Mouse (Mus musculus) right cerebral cortex, postnatal 25 days (tissue): Measurements from ENCODE around the gene Cilp.
"Not testable (repeated sequence)": the region's sequence is repeated elsewhere in the genome, so short reads cannot be mapped to it uniquely, and the experiment has no call there.

Experiments
- DNase-seq: peaks from one replicate; pipeline ENCODE4 v3.0.0; 2022

Cilp gene

DNA sequence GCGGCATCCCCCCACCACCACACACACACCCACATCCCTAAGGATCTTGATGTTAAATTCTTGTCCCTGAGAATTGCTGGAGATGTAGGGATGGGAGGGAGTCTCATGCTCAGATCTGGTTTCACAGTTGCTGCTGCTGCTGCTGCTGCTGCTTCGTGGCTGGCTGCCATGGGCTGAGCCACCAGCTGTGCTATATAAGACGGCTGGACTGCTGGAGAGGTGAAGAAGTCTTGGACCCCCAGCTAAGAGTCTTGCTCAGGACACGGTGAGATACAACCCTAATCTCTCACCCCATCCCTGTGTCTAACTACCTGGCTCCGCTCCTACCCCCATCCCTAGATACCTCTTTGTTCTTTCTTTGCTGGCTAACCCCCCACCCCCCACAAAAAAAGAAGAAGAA, at the start of gene Cilp:
TSS of gene Cilp (plus strand) at position 222 of the 400 bp plus-strand sequence.
- no peak for DNase-seq

DNA sequence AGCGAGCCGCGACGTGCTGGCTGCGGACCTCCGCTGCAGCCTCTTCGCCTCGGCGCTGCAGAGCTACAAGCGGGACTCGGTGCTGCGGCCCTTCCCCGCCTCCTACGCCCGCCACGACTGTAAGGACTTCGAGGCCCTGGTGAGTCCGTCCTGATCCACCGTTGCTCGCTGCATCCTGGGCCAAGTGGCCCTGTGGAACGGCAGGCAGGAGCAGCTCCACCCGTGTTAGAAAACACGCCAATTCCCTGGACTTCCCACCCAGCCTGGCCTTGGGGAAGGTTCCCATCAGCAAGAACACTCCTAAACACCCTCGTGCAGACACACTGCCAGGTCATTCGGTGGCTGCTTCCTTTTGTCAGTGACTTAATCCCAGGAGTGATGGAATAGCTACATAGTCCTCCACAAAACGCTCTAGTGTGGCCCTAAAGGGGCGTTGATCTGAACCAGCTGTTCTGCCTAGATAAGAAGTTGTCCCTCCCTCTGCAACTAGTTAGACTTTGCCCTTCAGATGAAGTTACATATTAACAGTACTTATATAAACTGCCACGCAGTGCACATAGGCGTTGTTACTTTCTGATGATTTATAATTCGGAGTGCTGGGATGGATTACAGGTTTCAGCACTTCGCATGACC, 49.4 kb upstream of the Cilp start:
- DNase-seq: no peak

DNA sequence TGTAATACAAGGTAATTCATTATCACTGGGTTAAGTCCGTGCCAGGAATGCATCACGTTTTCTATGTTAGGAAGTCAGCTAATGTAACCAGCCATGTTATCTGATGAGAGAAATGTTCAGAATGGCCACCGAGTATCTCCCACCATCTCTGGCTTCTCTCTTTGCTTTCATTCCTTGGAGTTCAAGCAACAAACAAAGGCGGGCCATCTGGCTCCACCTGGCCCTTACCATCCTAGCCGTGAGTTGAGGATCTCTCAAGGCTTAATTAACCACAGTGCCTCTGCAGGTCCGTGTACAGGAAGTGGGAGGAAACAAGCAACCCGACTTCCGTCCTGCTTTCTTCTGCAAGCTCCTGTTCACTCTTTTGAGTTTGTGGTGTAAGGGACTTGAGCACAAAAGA, 48.0 kb upstream of the Cilp start:
- no peak for DNase-seq

DNA sequence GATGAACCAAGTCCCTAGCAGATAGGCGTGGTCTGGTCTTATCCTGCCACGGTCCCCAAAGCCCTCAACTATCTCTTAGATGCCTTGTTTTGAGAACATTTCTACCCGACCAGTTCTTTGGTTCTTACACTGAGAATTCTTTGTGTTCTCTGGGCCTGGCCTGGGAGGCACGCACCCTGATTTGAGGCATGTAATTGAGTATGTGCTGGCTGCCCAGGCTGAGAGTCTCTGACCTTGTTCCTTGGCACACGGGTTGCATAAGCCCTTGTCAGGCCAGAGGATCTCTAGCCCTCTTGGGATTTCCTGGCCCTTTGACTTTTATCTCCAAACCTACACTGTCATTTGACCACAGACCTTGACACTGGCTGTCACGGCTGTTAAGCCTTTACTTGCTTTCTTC, 47.3 kb upstream of the Cilp start:
- no peak for DNase-seq

DNA sequence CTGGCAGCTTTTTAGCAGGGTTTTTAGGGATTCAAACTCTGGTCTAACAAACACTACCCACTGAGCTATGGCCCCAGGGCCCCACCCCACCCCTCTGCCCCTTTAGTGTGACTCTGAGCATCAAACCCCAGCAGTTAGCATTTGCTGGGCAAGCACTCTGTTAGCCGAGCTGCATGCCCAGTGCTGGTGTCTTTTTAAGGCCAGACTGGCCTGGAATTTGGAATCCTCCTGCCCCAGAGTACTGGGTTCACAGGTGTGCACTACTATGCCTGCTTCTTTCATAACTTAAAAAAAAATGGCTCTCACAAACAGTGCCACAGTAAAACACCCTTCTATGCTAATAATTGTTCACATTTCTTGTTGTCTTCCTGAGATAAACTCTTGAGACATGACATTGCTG, 46.1 kb upstream of the Cilp start:
- DNase-seq: no peak

DNA sequence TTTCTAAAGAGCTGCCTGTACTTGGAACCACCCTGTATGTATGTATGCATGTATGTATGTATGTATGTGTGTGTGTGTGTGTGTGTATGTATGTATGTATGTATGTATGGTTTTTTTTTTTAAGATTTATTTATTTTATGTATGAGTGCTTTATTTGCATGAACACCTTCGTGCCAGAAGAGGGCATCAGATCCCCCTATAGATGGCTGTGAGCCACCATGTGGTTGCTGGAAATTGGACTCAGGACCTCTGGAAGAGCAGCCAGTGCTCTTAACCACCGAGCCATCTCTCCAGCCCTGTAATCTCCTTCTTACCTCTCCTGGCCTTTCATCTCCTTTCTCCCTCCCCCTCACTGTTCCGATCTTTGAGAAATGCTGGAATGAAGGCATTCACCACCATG, 44.6 kb upstream of the Cilp start:
- DNase-seq: not testable (repeated sequence)

DNA sequence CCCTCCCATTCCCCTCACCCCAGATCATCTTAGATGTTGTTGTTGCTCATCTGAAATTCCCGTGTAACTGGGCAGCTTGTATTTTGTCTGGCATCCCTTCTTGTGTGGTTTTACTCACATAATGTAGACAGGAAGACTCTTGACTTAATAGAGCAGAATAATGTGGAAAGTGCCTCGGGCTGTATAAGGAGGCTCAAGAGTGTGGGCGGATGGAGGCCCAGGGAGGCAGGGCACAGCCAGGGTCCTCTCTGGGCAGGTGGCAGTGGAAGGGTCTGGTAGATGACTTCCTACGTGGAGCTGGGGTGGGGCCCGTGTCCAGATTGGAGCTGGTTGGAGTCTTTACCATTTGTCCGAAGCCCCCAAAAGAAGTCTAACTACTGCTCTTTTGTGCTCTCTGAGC, 41.1 kb upstream of the Cilp start:
- no peak for DNase-seq

DNA sequence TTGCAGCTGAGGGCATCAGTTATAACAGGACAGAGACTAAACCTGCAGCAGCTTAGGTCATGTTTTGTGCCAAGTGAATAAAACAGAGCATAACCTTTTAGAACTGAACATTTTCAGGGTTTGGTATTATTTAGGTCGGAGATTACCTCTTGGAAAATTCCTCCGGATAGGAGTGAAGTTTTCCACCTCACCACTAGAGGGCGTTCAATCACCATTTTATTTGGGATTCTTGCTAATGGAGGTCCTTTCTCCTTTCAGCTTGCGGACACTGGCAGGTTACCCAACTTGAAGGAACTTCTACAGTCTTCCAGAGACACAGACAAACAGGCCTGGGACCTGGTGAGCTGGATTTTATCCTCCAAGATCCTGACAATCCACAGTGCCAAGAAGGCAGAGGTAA, 39.2 kb upstream of the Cilp start:
- DNase-seq: no peak

DNA sequence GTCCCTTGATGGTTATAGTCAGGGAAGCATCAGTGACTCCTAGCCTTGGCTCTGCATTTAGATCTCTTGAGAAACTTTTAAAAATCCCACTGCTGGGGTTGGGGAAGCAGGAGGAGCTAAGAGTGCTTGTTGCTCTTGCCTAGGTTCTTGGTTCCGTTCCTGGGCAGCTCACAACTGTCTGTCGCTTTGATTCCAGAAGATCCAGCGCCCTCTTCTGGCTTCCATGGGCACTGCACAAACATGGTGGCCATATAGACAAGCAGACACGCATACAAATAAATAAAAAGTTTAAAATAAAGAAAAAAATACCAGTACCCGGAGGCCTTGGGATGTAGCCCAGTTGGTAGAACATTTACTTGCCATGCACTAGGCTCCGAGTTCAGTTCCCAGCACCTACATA, 34.7 kb upstream of the Cilp start:
- DNase-seq: no peak

DNA sequence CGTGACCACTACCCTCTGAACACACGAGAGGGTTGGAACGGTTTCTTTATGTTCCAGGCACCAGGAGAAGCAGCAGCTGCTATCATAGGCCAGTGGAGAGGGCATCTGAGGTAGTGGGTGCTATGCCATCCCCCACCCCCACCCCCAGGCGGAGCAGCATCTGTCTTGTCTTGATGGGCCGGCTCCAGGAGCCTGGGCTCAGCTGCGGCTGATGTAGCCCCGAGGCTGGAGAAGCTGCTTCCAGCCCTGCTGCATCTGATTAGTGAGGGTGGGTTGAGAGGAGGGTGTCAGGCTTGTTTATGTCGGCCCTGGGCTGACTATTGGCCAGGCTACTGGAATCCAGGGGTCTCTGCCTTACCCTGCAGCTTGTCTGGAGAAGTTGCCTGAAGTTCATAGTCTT, 33.7 kb upstream of the Cilp start:
- DNase-seq: no peak

DNA sequence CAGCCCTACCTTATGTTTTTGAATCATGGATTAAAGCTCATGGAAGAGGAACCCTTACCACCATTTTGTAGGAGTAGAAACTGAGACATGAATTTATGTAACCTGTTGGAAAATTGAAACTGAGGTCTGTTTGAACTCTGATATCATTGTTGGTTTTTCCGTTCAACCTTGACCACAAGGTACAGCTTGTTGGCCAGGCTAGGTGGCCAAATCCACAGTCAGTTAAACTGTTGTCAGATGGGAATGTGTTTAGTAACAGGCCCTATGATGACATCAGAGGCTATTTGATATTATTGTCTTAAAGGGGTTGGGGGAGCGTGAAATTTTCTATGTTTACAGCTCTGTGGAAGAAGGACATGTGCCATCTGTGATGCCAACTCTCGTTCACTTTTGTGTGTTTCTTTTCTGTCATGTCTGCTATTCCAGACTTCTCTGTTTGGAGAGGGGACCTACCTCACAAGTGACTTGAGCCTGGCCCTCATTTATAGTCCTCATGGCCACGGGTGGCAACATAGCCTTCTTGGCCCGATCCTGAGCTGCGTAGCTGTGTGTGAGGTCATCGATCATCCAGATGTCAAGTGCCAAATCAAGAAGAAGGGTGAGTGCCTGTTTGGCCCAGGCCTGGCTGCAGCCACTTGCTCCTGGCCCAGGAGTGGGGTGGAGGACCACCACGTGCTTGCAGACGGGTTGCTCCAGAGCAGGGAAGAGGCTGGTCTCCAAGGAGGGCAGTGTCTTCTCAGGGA, 31.6 kb upstream of the Cilp start:
- DNase-seq: no peak

DNA sequence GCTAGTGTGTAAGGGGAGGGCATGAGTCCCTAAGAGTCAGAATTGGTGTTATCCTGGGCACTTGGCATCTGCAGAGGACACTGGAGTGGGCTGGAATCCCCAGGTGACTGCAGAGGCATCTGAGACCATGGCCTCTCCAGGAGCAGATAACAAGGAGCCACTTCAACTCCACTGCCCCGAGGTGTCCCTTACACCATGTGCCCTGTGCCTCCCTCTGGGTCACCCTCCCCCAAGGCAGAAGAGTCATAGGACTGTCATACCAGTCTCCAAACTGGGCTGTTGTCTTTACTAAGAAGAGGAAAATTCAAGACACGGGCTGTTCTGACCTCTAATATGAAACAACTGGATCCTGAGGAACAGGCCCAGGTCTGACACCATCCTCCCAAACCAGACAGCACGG, 30.2 kb upstream of the Cilp start:
- DNase-seq: no peak

DNA sequence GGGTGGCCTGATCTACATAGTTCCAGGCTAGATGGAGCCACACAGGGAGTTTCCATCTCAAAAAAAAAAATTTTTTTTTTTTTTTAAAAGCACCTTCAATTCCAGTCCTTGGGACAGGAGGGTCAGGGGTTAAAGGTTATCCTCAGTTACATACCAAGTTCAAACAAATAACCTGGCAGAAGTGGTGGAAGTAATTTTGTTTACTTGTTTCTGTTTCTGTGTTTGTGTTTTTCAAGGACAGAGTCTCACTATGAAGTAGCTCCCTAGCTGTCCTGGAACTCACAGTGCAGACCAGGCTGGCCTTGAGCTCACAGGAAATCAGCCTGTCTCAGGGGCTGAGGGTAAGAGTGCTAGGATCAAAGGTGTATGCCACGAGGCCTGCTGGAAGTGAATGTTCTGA, 29.4 kb upstream of the Cilp start:
- no peak for DNase-seq

DNA sequence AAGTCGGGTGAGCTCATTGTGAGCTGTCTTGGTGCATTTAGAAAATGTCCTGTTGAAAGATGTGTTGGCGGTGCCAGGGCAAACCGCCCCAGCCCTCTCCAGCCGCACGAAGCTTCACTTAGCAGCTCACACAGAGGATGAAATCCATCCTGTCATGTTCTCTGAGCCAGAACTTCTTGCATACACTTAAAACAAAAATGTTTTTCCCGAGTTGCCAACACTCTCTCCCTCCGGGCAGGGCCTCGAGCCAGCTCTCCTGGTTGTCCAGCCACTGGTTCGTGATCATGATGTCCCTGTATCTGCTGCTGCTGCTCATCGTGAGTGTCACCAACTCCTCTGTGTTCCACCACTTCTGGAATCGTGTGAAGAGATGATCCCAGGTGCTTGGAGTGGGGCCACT, 27.4 kb upstream of the Cilp start:
- no peak for DNase-seq

DNA sequence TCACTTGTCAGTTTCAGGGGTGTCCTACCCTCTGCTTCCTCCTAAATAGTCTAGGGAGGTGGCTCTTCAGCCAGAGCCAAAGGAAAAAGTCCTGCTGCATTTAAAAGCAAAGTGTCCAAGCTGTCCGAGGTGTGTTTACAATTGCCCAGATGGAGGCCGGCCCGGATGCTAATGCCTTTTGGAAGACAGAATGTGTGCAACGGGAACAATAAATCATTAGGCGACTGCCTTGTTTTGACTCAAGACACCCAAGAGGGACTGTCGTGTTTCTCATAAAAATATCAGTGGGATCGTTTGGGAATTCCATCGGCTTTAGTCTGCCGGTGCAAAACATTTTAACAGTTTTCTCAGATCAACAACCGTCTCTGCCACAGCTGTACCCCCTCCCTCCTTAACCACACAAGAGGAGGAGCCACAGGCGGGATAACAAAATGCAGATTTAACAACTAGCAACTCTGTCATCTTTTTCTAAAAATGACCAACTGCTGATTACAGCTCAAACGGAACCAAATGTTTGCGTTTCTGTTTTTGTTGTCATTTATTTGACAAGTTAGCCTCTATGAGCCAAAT, 26.7 kb upstream of the Cilp start:
- no peak for DNase-seq

DNA sequence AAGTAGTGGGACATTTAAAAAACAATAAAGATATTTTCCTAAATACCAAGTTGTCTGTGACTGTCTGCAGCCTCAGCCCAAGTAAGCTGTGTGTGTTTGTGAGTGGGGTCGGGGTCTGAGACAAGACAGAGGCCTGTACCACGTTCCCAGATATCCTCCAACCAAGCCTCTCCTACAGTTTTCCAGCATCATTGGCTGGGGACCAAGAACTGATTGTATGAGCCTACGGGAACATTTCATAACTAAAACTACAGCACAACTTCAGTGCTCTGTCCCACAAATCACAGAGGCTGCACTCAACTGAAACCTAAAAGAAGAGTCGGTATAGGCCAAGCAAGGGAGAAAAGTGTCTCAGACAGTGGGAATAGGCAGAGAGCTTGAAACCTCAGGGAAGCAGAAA, 25.8 kb upstream of the Cilp start:
- DNase-seq: no peak

DNA sequence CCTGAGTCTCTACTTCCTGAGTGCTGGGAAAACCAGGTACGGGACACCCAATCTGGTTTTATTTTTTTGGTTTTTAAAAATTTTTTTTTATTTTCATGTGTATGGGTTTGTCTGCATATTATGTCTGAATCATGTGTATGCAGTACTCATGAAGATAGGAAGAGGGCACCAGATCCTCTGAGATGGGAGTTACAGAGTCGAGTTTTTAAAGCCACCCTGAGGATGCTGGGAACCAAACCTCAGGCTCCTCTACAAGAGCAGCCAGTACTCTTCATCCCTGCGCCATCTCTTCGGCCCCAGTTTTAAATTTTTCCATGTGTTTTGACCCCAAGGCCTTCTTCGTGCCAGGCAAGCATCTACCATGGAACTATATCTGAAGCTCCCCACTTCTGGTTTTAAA, 25.2 kb upstream of the Cilp start:
- no peak for DNase-seq

DNA sequence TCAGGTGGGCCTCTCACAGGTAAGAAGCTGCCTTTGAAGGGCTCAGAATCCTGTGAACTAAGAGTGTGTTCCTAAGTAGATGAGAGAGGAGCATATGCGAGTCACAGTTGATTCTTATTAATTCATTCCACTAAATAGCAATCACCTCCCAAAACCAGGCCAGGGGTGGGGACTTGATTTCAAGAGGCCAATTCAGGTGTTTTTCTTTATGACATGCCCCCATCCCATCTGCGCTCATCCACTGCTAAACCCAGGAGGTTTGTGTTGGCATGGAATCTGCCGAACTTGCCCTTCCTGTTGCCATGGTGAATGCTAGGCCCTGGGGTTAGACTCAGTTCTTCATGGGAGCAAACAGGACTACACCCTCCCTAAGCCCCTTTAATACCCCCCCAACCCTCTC, 24.4 kb upstream of the Cilp start:
- DNase-seq: no peak

DNA sequence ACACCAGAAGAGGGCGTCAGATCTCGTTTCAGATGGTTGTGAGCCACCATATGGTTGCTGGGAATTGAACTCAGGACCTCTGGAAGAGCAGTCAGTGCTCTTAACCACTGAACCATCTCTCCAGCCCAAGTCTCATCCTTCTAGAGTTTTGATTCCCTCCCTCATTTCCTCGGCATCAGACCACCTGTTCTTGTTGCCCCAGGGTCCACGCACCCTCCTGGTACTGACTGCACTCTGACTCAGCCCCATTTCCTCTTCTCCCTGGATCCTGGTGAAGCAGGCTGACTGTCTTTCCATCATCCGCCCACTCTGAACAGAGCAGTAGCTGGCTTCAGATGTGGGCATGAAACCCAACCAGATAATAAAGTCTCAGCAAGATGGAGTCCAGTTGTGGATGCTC, 23.0 kb upstream of the Cilp start:
- no peak for DNase-seq

DNA sequence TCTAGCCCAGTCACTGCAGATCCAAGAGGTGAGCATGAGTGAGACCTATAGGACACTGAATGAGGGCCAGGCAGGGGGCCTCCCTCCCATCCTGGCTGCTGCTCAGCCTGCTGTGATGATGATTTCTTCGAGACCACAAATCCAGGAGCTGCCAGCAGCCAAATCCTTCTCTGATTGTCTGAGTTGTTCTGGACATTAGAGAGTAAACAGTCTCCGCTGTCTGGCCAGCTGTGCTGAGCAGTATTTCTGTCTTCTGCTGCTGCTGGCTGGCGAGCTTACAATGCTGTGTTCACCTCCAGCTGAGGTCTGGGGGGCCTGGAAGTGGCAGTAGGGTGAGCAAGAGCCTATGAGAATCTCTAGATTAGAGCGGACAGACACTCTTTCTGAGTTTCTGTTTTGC, 21.7 kb upstream of the Cilp start:
- no peak for DNase-seq

DNA sequence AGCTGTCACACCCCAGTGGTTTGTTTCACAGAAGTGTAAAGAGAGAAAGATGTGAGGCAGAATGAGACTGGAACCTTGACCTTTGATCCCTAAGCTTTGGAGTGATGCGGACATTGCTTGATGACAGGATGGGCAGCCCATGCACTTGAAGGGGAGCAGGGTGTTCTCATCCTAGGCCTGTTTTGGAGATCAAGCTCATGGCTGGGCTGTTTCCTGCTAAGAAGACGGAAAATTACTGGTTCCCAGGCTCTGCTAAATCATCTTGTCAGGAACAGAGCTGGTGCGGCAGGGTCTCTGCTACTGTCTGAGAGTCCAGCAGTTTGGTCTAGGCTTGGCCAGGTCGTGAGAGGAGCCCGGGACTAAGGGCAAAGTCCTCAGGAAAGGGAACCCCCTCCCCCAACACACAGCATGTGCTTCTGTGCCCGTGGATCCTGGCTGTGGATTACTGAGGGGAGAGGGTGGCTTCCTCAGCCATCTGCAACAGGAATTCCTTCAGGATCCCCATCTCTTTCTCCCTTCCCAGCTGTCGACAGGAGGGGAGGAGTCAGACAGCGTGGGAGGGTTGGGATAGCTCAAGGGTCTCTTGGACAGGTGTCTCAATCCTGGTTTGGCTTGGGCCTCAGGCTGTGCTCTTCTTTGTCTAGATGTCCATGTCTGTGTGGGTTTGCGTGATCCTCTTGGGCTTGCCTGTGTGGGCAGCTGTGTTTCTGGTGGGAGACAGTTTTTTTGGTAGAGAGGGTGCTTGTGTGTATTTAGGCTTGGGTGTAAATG, 20.8 kb upstream of the Cilp start:
- DNase-seq: peak; percentile 8

DNA sequence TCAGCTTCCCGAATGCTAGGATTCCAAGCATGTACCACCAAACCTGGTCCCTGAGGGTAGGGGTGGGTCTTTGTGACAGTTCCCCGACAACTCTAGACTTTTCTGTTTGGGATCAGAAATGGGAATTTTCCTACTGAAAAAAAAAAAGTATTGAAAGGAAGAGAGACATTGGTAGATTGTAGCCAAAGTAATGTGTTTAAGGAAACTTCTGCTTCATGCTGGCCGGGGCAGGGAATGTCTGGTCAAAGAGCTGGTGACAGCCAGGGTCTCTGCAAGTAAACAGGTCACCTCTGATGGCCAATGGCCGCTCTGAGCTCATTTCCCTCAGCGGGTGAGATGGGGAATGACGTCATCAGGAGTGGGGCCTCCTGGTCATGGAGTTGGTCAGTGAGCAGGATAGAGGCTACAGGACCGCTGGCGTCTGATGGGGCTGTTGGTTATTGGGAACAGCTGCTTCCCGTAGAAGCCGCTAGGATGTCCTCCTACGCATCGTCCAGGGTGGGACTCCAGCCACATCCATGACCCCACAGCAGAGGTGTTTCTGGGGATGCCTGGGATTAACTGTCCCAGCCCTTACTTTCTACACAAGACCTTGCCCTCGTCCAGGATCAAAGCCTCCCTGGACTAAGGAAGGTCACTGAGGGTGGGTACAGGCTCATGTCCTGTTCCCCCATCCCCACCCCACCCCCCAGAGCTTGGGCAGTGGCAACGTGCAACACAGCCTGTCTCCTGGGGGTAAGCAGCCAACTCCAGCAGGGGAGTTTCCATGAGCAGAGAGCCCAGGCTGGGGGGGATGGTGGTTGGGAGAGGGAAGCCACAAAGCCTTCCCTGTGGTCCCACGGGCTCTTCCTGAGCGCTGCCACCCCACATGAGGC, 17.2 kb upstream of the Cilp start:
- DNase-seq: no peak

DNA sequence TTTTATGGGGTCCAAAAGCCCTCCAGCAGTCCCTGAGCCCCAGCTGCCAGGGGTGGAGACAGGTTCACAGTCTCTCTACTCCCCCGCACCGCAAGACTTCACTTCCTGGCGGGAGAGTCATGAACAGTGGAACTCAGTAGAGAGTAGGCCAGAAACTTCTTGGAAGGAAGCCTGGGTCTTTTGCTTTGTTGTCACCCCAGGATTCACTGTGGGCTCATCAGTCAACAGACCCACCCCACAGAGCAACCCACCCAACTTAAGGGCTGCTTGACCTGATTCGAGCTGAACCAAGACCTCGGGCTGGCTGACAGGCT, 16.6 kb upstream of the Cilp start:
- DNase-seq: no peak
